Mouse (Mus musculus): ENCODE results near the gene Crybg3. TPM values are rescaled to one million over a fixed set of nuclear protein-coding genes. Genes with fewer than 3 reads are reported as not detected.
A peak's percentile ranks its signal among the peaks of the same experiment; 100 is the strongest.

The Crybg3 gene
- polyA plus RNA-seq, 2 experiments from 2014 or later, result 16.8 to 17.5 TPM

DNA sequence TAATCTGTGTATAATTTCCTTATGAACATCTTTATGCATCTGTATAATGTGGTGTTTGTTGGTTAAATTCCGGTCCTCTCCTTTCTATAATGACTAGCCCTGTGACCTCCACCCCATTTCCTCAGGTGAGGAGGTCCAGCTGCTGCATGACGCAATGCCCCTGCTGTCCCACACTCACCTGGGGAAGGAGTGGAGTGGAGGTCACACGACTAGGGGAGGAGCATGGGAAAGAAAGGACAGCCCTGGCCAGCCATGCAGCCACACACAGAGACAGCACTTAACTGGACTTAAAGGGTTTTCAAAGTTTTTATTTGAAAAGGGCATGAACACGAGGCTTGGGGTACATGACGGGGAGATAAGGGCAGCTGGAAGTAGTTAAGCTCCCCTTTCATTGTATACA lies 69.5 kb downstream of the Crybg3 start:
- no peak for ATAC-seq

- ATAC-seq, result no peak
Measured at GRCm38 (mm10) chr16:59529570-59529969, 71.2 kb downstream of the Crybg3 start.

DNA sequence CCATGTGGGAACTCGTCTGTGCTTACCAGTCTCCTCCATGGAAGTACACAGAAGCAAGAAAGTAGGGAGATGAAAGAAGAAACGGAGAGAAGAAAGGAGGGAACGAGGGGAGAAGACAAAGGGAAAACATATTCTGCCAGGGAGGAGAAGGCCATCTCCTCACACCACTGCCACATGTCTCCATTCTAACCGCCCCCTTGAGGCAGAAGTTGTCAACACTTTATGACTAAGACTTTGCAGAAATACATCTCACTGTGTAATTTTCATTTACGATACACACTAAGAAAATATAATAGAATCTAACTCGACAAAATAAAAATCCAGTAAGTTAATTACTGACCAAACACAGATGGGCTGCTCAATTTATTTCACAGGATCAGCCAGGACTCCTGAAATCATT lies 73.8 kb downstream of the Crybg3 start:
- ATAC-seq, result no peak

DNA sequence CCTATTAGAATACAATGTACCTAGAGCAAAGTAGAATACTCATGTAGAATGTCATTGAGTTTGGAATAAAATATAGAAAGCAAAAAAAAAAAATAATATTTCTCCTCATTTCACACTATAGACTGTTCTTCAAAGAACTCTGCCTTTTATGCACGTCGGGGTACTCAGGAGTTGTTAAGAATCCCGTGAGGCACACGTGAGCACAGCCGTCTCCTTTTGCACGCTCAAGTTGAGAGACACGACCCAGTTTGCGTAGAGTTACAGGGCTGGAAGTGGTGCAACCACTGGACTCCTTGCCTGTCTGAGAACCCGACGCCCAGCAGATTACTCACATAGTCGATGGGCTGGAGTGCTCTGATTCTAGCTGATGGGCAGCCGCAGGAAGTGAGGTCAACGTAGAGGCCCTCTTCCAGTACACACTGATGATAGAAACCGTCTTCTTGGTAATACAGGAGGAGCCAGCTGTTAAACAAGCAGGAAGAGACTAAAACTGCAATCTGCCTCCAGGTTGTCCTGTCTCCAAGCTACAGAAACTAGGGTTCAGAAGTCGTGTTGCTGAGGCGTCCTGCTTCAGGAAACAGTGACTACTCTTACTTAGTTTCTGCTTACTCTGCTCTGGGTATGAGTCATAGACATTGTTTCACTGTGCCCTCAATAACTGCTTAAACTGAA lies 78.9 kb downstream of the Crybg3 start:
- peak; percentile 60 for ATAC-seq

GRCm38 (mm10) chr16:59517447-59518219 lies 83.1 kb downstream of the Crybg3 start:
- peak; percentile 92 for ATAC-seq

- ATAC-seq, result no peak
Measured at GRCm38 (mm10) chr16:59516965-59517364, 83.8 kb downstream of the Crybg3 start.

GRCm38 (mm10) chr16:59515169-59515568 lies 85.6 kb downstream of the Crybg3 start:
- no peak for ATAC-seq

DNA sequence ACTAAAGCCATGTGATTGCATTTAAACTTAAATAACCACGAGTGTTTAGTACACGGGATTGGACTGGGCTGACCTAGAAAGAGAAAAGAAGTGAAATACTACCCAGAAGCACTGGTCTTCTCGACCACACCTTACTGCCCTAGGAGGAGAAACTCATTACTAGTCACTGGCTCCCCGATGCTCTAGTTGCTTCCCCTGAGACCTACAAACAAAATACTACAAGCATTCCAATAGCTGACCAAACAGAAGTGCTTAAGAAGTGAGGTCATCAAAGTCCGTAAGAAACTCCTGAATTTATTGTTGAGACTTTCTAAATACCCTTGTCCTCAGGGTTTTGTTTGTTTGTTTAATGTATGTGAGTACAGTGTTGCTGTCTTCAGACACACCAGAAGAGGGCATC lies 90.9 kb downstream of the Crybg3 start:
- no peak for ATAC-seq

DNA sequence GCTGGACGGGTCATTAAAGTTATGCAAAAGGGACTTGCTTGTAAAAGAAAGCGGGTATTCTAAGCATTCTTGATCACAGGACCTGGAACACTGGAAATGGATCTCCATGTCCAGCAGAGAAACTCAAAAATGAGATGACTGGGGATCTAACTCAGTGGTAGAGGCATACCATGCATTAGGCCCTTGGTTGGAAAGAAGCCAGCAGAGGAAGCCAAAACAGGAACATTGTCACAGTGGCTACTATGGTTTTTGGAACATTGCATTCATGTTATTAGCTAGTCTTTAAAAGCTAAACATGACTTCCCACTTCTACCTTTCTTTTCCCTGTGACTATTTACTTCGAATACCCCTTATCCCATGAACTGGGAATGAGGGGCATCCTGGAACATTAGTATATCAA lies 101.6 kb downstream of the Crybg3 start:
- no peak for ATAC-seq

- no peak for ATAC-seq
Measured at GRCm38 (mm10) chr16:59497947-59498346, 102.8 kb downstream of the Crybg3 start.

DNA sequence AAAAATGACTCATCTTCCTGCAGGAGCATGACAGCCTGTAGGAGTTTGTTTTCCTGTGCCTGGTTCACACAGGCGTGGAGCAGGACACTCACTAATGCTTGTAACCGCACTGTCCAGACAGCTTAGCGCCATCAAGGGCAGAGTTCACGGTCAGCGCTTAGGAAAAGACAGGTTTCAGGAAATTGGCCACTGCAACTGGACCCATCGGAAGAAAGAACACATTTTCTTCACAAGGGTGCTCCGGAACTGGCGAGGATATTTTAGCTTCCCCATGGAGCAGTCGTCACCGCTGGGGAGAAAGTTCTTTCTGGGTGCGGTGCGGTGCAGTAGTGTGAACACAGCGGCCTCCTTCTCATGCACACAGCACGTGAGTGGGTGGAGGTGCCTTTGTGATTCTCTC lies 107.6 kb downstream of the Crybg3 start:
- no peak for ATAC-seq

DNA sequence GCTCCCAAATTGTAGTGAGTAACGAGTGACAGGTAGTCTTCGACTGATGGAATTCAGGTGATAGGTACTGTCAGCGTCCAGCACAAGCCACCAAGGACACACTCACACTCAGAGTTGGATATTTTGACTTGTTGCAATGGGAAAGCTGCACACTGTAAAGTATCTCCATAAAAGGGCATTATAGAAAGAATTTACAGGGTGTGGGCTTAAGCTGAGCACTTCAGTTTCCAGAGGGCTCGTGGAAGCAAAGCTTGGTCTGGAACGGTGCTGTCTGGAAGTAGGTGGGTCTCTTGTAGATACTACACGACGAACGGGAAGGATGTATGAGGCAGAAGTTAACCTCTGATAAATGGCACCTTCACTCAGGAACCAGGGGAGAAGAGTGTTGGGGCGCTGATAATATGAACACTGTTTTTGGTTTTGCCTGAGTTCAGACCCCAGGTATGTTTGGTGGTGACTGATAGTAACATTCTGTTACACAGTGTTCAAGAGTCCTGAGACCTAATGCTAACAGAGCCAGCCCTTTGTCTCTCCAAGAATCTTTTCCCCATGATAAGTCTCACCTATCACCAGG lies 112.7 kb downstream of the Crybg3 start:
- ATAC-seq, result no peak

DNA sequence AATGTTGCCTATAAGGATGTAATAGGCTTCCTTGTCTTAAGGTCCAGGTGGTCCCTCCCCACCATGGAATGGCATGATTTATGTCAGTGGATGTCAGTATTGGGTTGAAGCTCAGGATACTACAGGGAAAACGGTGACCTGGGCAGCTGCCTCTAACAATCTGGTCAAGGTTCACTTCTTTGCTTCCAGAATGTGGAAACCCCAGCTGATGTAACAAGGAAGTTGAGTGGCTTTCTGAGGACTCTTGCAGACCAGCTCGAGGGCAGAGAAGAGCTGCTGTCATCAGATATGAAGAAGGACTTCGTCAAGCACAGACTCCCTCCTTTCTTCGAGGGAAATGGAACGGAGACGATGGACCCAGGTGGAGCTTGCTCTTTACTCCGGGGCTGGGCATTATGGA lies 113.5 kb downstream of the Crybg3 start:
- ATAC-seq, result no peak

- ATAC-seq, result no peak
Measured at GRCm38 (mm10) chr16:59477955-59478354, 122.8 kb downstream of the Crybg3 start.

- ATAC-seq, result peak; percentile 49
Measured at GRCm38 (mm10) chr16:59474788-59475187, 126.0 kb downstream of the Crybg3 start.

DNA sequence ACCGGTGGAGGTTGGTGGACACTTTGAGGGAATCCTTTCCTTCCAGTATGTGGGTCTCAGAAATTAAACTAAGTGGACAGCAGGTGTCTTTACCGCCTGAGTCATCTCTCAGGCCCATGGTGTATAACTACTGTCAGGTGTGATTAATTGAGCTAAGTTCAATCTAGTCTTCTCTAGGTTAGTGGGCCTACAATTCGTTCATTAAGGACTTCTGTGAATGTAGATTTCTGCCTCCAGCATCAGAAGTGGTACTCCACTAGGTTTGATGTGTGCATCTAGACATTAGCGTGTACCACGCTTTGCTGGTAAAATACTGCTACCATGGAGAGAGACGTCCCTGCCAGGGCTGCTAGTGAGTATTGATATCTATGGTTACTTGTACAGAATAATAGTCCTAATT lies 128.2 kb downstream of the Crybg3 start:
- no peak for ATAC-seq

DNA sequence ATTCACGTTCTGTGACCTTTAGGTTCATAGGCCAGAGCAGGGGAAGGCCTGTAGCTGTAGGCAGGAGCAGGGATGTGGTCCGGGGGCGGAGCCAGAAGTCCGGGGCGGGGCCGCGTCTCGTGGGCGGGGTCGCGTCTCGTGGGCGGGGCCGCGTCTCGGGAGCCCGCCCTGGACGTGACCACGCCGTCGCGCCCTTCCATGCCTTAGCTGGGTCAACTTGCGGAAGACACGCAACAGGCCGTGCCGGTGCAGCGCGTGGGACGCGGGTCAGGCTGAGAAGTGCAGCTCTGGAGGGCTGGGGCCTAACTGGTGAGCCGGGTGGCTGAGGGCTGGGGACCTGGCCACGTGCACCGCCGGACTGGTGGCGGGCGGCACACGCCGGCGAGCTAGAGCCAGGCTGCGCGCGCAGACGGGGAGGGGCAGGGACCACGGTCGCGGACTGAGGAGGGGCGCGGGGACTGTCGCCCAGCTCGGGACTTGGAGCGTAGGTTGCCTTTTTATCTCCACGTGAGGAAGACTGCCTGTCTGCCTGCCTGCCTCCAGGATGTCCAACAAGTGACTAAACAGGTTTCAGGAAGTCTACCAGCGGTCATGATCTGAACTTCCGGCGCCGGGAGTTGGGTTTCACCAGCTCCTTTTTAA lies 129.0 kb downstream of the Crybg3 start, which contains the start of gene Riox2:
Riox2 (plus strand) TSS at position 139 of the 642 bp plus-strand sequence.
- peak; percentile 69 for ATAC-seq

DNA sequence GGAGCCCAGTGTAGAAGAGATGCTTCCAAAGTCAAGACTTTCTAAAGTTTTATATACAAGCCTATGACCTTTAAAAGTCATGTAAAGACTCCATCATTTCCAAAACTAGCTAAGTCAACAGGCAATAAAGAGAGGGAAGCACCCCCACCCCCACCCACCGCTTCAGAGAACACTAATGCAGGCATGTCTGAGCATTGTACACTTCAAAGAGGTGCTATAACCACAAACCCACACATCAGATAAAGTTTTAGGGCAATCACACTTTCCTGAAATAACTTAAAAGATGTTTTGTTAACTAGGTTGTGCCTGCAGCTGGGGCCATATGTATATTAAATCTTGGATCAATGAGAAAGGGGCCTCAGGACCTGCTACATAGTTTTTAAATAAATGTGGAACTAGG lies 130.9 kb downstream of the Crybg3 start:
- peak; percentile 46 for ATAC-seq

GRCm38 (mm10) chr16:59463973-59464372 lies 136.8 kb downstream of the Crybg3 start:
- no peak for ATAC-seq

GRCm38 (mm10) chr16:59463567-59463966 lies 137.2 kb downstream of the Crybg3 start:
- ATAC-seq, result no peak

DNA sequence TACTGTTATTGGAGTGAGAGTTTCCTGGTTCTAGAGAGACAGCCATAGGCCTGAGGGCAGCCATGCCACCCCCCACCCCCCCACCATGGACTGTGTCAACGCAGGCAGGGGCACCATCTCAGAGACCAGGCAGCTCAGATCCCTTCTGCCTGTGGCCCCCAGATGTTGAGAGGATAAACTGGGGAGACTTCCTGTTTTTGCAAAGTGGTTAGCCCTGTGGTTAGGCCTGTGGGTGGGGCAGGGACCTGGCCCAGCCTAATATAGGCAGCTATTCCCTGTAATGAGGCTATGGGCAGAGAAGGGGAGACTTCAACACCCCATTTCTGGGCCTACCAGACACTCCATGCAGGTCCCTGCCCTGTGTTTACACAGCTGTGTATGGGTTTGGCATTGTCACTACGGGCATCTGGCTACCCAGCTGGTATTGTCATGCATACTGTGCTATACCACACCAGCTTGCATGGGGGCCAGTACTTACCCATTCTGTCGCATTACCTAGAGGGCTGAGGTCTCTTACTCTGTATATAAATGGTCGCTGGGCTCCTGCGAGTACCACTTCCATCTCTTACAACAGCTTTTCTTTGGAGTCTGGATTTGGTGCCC lies 141.4 kb downstream of the Crybg3 start:
- ATAC-seq, result peak; percentile 86

DNA sequence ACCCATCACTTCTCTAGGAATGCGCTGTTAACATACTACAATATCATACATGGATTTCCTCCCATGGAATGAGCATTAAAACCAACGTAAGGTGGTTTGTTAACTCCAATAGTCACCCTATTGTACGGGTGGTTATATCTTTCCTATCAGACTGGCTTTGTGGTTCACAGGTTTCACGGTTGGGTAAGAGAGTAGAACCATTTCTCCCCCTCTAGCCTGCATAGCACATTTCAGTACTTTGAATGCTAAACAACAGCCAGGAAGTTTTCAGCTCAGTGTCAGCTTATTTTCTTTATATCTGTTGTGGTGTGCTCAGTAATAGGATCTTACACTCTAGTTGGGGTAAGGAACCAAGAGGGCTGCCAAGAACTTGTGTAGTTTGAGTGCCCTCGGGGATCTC lies 149.0 kb downstream of the Crybg3 start:
- ATAC-seq, result no peak

GRCm38 (mm10) chr16:59449092-59449491 lies 151.7 kb downstream of the Crybg3 start:
- ATAC-seq, result peak; percentile 41
